Mouse (Mus musculus) limb, embryonic 10.5 days (tissue): ENCODE measurements around the gene Tdrd6. TPM values are rescaled to one million over a fixed set of nuclear protein-coding genes. Genes with fewer than 3 reads are reported as not detected.
A peak's percentile ranks its signal among the peaks of the same experiment; 100 is the strongest.

ENCODE experiments used
- DNase-seq: peaks from one replicate; pipeline ENCODE4 v3.0.0-alpha.2; 2017; ENCODE audit warnings: low spot score
- H3K27ac ChIP-seq: fragments of 300-500 bp; sonication (generic); 2 replicates; pipeline ENCODE4 v1.5.1; 2016; ENCODE audit warnings: mild to moderate bottlenecking
- H3K27me3 ChIP-seq: fragments of 300-500 bp; sonication (generic); 2 replicates; pipeline ENCODE4 v1.6.1; 2016; ENCODE audit warnings: low read depth, mild to moderate bottlenecking; ENCODE audit not compliant: poor library complexity, severe bottlenecking
- H3K36me3 ChIP-seq: fragments of 300-500 bp; sonication (generic); 2 replicates; pipeline ENCODE4 v1.6.1; 2016; ENCODE audit warnings: mild to moderate bottlenecking, moderate library complexity
- H3K4me1 ChIP-seq: fragments of 300-500 bp; sonication (generic); 2 replicates; pipeline ENCODE4 v1.6.1; 2016
- H3K4me3 ChIP-seq: fragments of 300-500 bp; sonication (generic); 2 replicates; pipeline ENCODE4 v1.5.1; 2016; ENCODE audit warnings: mild to moderate bottlenecking, moderate library complexity
- H3K9me3 ChIP-seq: fragments of 300-500 bp; sonication (generic); replicated peaks from 2 replicates; pipeline ENCODE4 v1.6.1; 2016; ENCODE audit warnings: mild to moderate bottlenecking
- WGBS: fragments of 180-500 bp; shearing (Covaris S2); methylation state at CpG from one replicate; pipeline ENCODE4 v1.1.7; 2016; 5-methylcytosine and 5-hydroxymethylcytosine counted together
- polyA plus RNA-seq: library from polyadenylated mRNA; unstranded; fragments of >200 nt; fragmentation: Nextera tagmentation; extraction: Ambion mirVana; gene quantifications from 2 replicates; pipeline ENCODE4 v1.2.1, GENCODE M21; 2016

The Tdrd6 gene
- polyA plus RNA-seq, 1 experiment from 2014 or later, result not detected

GRCm38 (mm10) chr17:43597742-43598141 lies 32.4 kb downstream of the Tdrd6 start:
- H3K9me3 ChIP-seq, result no peaks in the 10 kb centered on the region
- WGBS, result 97% methylated on average over 2 of the region's 2 CpGs
- H3K27ac ChIP-seq, result no peak overlapping the region
- no peaks in the 10 kb centered on the region for H3K36me3 ChIP-seq
- no peaks in the 10 kb centered on the region for H3K4me1 ChIP-seq
- no peaks in the 10 kb centered on the region for H3K27me3 ChIP-seq
- DNase-seq, result no peak
- H3K4me3 ChIP-seq, result no peak overlapping the region

- Histone ChIP-seq H3K9me3 (no peaks in the 10 kb centered on the region), H3K4me1 (no peaks in the 10 kb centered on the region), H3K27ac (no peak overlapping the region), H3K36me3 (no peaks in the 10 kb centered on the region), H3K4me3 (no peak overlapping the region), H3K27me3 (no peaks in the 10 kb centered on the region)
- no peak for DNase-seq
- 90% methylated on average over 21 of the region's 21 CpGs for WGBS
Measured at GRCm38 (mm10) chr17:43592296-43593291, 37.5 kb downstream of the Tdrd6 start.

- DNase-seq, result no peak
- Histone ChIP-seq H3K9me3 (no peaks in the 10 kb centered on the region), H3K27ac (no peak overlapping the region), H3K4me1 (no peaks in the 10 kb centered on the region), H3K4me3 (no peak overlapping the region), H3K36me3 (no peaks in the 10 kb centered on the region), H3K27me3 (no peaks in the 10 kb centered on the region)
- WGBS, result 92% methylated on average over 5 of the region's 5 CpGs
Measured at GRCm38 (mm10) chr17:43590531-43590930, 39.6 kb downstream of the Tdrd6 start.

GRCm38 (mm10) chr17:43589750-43590149 lies 40.3 kb downstream of the Tdrd6 start:
- H3K36me3 ChIP-seq, result no peaks in the 10 kb centered on the region
- no peaks in the 10 kb centered on the region for H3K27me3 ChIP-seq
- 94% methylated on average over 6 of the region's 6 CpGs for WGBS
- H3K27ac ChIP-seq, result no peak overlapping the region
- no peaks in the 10 kb centered on the region for H3K9me3 ChIP-seq
- H3K4me1 ChIP-seq, result no peaks in the 10 kb centered on the region
- no peak for DNase-seq
- no peak overlapping the region for H3K4me3 ChIP-seq

GRCm38 (mm10) chr17:43587278-43587677 lies 42.8 kb downstream of the Tdrd6 start:
- H3K4me1 ChIP-seq, result peaks cover 4% of the 10 kb centered on the region; the same call in 1 of the 2 replicates
- H3K36me3 ChIP-seq, result no peaks in the 10 kb centered on the region
- H3K4me3 ChIP-seq, result no peak overlapping the region
- no peaks in the 10 kb centered on the region for H3K9me3 ChIP-seq
- no peaks in the 10 kb centered on the region for H3K27me3 ChIP-seq
- DNase-seq, result no peak
- no peak overlapping the region for H3K27ac ChIP-seq
- WGBS, result 92% methylated on average over 2 of the region's 2 CpGs

GRCm38 (mm10) chr17:43584771-43585170 lies 45.3 kb downstream of the Tdrd6 start:
- Histone ChIP-seq H3K4me3 (no peak overlapping the region), H3K9me3 (no peaks in the 10 kb centered on the region), H3K36me3 (no peaks in the 10 kb centered on the region), H3K27ac (no peak overlapping the region), H3K4me1 (peaks cover 17% of the 10 kb centered on the region), H3K27me3 (no peaks in the 10 kb centered on the region)
- no peak for DNase-seq
- whole genome bisulfite sequencing, result 83% methylated on average over 7 of the region's 7 CpGs

- WGBS, result 50% methylated on average over 8 of the region's 8 CpGs
Measured at GRCm38 (mm10) chr17:43581012-43581467, 49.1 kb downstream of the Tdrd6 start.

GRCm38 (mm10) chr17:43580456-43580855 lies 49.6 kb downstream of the Tdrd6 start:
- no peak for DNase-seq
- H3K4me3 ChIP-seq, result no peak overlapping the region
- peak overlapping the region; percentile 19; the same call in 1 of the 2 replicates for H3K27ac ChIP-seq
- no peaks in the 10 kb centered on the region for H3K27me3 ChIP-seq
- peaks cover 18% of the 10 kb centered on the region for H3K4me1 ChIP-seq
- H3K36me3 ChIP-seq, result no peaks in the 10 kb centered on the region
- H3K9me3 ChIP-seq, result no peaks in the 10 kb centered on the region
- 54% methylated on average over 3 of the region's 3 CpGs for WGBS

More at GRCm38 (mm10) chr17:43581012-43581467, 49.1 kb downstream of the Tdrd6 start:
- no peaks in the 10 kb centered on the region for H3K9me3 ChIP-seq
- no peaks in the 10 kb centered on the region for H3K36me3 ChIP-seq
- peaks cover 18% of the 10 kb centered on the region for H3K4me1 ChIP-seq
- no peak for DNase-seq
- no peaks in the 10 kb centered on the region for H3K27me3 ChIP-seq
- H3K27ac ChIP-seq, result 0 out of 2 replicates have a peak overlapping the region, but pooled peaks have one; percentile 19
- no peak overlapping the region for H3K4me3 ChIP-seq

GRCm38 (mm10) chr17:43573624-43574073 lies 56.5 kb downstream of the Tdrd6 start:
- Histone ChIP-seq H3K27me3 (no peaks in the 10 kb centered on the region), H3K4me3 (no peak overlapping the region), H3K9me3 (no peaks in the 10 kb centered on the region), H3K4me1 (peaks cover 2% of the 10 kb centered on the region), H3K36me3 (no peaks in the 10 kb centered on the region), H3K27ac (no peak overlapping the region)
- no peak for DNase-seq
- WGBS, result 27% methylated on average over 3 of the region's 3 CpGs

GRCm38 (mm10) chr17:43569287-43569686 lies 60.8 kb downstream of the Tdrd6 start:
- Histone ChIP-seq H3K36me3 (no peaks in the 10 kb centered on the region), H3K4me1 (peaks cover 19% of the 10 kb centered on the region), H3K27ac (no peak overlapping the region), H3K4me3 (no peak overlapping the region), H3K9me3 (no peaks in the 10 kb centered on the region), H3K27me3 (no peaks in the 10 kb centered on the region)
- 65% methylated on average over 7 of the region's 7 CpGs for WGBS
- DNase-seq, result no peak

GRCm38 (mm10) chr17:43567992-43568888 lies 61.9 kb downstream of the Tdrd6 start, which contains the start of gene Pla2g7:
Gene Pla2g7, plus strand, starts transcription at chr17:43568098.
- Histone ChIP-seq H3K9me3 (no peaks in the 10 kb centered on the region), H3K36me3 (no peaks in the 10 kb centered on the region), H3K27me3 (no peaks in the 10 kb centered on the region), H3K4me1 (peaks cover 19% of the 10 kb centered on the region), H3K27ac (peak within 1 kb of the TSS; percentile 77), H3K4me3 (peak within 1 kb of the TSS; percentile 63)
- under 1% methylated on average over 34 of the region's 34 CpGs for WGBS
- DNase-seq, result peak; percentile 72

GRCm38 (mm10) chr17:43567593-43567991 lies 62.5 kb downstream of the Tdrd6 start:
- Histone ChIP-seq H3K4me3 (peak overlapping the region; percentile 63), H3K27ac (peak overlapping the region; percentile 77), H3K36me3 (no peaks in the 10 kb centered on the region), H3K4me1 (peaks cover 19% of the 10 kb centered on the region), H3K9me3 (no peaks in the 10 kb centered on the region), H3K27me3 (no peaks in the 10 kb centered on the region)
- WGBS, result 9% methylated on average over 12 of the region's 12 CpGs
- peak; percentile 33 for DNase-seq
